Mouse (Mus musculus) thymus, postnatal 25 days (tissue): Measurements from ENCODE around the gene Crybg3.

ENCODE experiments used
- DNase-seq: peaks from one replicate; pipeline ENCODE4 v3.0.0; 2022

Gene Crybg3

GRCm38 (mm10) chr16:59529570-59529969 lies 71.2 kb downstream of the Crybg3 start:
- no peak for DNase-seq

GRCm38 (mm10) chr16:59526939-59527338 lies 73.8 kb downstream of the Crybg3 start:
- DNase-seq, result no peak

DNA sequence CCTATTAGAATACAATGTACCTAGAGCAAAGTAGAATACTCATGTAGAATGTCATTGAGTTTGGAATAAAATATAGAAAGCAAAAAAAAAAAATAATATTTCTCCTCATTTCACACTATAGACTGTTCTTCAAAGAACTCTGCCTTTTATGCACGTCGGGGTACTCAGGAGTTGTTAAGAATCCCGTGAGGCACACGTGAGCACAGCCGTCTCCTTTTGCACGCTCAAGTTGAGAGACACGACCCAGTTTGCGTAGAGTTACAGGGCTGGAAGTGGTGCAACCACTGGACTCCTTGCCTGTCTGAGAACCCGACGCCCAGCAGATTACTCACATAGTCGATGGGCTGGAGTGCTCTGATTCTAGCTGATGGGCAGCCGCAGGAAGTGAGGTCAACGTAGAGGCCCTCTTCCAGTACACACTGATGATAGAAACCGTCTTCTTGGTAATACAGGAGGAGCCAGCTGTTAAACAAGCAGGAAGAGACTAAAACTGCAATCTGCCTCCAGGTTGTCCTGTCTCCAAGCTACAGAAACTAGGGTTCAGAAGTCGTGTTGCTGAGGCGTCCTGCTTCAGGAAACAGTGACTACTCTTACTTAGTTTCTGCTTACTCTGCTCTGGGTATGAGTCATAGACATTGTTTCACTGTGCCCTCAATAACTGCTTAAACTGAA lies 78.9 kb downstream of the Crybg3 start:
- no peak for DNase-seq

- DNase-seq, result peak; percentile 37
Measured at GRCm38 (mm10) chr16:59517447-59518219, 83.1 kb downstream of the Crybg3 start.

- DNase-seq, result no peak
Measured at GRCm38 (mm10) chr16:59516965-59517364, 83.8 kb downstream of the Crybg3 start.

DNA sequence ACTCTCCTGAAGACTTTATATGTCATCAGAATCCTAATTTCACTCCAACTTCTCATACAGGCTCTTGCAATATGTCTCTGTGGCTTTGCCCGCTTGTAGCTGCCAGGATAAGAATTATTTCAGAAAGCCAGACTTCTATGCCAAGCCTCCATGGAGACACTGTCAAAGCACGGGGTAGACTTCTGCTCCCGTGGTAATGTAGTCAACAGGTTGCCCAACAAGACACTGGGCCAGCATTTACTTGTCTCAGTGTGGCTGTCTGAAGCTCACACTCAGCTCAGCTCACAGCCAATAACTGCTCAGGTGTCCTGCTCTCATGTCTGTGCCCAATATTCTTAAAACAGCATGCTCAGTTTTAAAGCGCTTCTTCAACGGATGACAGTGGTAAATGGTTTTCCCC lies 85.6 kb downstream of the Crybg3 start:
- DNase-seq, result no peak

- no peak for DNase-seq
Measured at GRCm38 (mm10) chr16:59509830-59510229, 90.9 kb downstream of the Crybg3 start.

DNA sequence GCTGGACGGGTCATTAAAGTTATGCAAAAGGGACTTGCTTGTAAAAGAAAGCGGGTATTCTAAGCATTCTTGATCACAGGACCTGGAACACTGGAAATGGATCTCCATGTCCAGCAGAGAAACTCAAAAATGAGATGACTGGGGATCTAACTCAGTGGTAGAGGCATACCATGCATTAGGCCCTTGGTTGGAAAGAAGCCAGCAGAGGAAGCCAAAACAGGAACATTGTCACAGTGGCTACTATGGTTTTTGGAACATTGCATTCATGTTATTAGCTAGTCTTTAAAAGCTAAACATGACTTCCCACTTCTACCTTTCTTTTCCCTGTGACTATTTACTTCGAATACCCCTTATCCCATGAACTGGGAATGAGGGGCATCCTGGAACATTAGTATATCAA lies 101.6 kb downstream of the Crybg3 start:
- no peak for DNase-seq

GRCm38 (mm10) chr16:59497947-59498346 lies 102.8 kb downstream of the Crybg3 start:
- DNase-seq, result no peak

DNA sequence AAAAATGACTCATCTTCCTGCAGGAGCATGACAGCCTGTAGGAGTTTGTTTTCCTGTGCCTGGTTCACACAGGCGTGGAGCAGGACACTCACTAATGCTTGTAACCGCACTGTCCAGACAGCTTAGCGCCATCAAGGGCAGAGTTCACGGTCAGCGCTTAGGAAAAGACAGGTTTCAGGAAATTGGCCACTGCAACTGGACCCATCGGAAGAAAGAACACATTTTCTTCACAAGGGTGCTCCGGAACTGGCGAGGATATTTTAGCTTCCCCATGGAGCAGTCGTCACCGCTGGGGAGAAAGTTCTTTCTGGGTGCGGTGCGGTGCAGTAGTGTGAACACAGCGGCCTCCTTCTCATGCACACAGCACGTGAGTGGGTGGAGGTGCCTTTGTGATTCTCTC lies 107.6 kb downstream of the Crybg3 start:
- no peak for DNase-seq

- DNase-seq, result no peak
Measured at GRCm38 (mm10) chr16:59487975-59488548, 112.7 kb downstream of the Crybg3 start.

GRCm38 (mm10) chr16:59487239-59487638 lies 113.5 kb downstream of the Crybg3 start:
- no peak for DNase-seq

- DNase-seq, result no peak
Measured at GRCm38 (mm10) chr16:59477955-59478354, 122.8 kb downstream of the Crybg3 start.

- peak; percentile 55 for DNase-seq
Measured at GRCm38 (mm10) chr16:59474788-59475187, 126.0 kb downstream of the Crybg3 start.

DNA sequence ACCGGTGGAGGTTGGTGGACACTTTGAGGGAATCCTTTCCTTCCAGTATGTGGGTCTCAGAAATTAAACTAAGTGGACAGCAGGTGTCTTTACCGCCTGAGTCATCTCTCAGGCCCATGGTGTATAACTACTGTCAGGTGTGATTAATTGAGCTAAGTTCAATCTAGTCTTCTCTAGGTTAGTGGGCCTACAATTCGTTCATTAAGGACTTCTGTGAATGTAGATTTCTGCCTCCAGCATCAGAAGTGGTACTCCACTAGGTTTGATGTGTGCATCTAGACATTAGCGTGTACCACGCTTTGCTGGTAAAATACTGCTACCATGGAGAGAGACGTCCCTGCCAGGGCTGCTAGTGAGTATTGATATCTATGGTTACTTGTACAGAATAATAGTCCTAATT lies 128.2 kb downstream of the Crybg3 start:
- no peak for DNase-seq

DNA sequence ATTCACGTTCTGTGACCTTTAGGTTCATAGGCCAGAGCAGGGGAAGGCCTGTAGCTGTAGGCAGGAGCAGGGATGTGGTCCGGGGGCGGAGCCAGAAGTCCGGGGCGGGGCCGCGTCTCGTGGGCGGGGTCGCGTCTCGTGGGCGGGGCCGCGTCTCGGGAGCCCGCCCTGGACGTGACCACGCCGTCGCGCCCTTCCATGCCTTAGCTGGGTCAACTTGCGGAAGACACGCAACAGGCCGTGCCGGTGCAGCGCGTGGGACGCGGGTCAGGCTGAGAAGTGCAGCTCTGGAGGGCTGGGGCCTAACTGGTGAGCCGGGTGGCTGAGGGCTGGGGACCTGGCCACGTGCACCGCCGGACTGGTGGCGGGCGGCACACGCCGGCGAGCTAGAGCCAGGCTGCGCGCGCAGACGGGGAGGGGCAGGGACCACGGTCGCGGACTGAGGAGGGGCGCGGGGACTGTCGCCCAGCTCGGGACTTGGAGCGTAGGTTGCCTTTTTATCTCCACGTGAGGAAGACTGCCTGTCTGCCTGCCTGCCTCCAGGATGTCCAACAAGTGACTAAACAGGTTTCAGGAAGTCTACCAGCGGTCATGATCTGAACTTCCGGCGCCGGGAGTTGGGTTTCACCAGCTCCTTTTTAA lies 129.0 kb downstream of the Crybg3 start, which contains the start of gene Riox2:
TSS of gene Riox2 (plus strand) at position 139 of the 642 bp plus-strand sequence.
- peak; percentile 89 for DNase-seq

DNA sequence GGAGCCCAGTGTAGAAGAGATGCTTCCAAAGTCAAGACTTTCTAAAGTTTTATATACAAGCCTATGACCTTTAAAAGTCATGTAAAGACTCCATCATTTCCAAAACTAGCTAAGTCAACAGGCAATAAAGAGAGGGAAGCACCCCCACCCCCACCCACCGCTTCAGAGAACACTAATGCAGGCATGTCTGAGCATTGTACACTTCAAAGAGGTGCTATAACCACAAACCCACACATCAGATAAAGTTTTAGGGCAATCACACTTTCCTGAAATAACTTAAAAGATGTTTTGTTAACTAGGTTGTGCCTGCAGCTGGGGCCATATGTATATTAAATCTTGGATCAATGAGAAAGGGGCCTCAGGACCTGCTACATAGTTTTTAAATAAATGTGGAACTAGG lies 130.9 kb downstream of the Crybg3 start:
- DNase-seq, result no peak

GRCm38 (mm10) chr16:59463973-59464372 lies 136.8 kb downstream of the Crybg3 start:
- DNase-seq, result no peak

DNA sequence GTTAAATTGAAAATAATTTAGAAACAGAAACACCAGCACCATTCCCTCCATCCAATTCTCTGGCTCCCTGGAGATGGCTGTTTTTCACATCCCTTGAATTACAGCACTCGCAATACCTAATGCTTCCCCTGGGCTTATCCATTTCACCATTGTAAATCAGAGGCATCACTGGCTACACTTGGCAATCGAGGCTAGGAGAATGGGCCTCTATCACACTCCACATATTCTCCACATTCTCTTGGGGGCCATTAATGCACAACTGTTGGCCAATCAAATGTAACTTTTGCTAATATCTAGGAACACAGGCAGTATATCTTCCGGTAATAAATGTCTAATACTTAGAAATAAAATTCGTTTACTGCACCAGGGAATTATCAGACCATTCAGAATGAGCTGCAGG lies 137.2 kb downstream of the Crybg3 start:
- no peak for DNase-seq

DNA sequence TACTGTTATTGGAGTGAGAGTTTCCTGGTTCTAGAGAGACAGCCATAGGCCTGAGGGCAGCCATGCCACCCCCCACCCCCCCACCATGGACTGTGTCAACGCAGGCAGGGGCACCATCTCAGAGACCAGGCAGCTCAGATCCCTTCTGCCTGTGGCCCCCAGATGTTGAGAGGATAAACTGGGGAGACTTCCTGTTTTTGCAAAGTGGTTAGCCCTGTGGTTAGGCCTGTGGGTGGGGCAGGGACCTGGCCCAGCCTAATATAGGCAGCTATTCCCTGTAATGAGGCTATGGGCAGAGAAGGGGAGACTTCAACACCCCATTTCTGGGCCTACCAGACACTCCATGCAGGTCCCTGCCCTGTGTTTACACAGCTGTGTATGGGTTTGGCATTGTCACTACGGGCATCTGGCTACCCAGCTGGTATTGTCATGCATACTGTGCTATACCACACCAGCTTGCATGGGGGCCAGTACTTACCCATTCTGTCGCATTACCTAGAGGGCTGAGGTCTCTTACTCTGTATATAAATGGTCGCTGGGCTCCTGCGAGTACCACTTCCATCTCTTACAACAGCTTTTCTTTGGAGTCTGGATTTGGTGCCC lies 141.4 kb downstream of the Crybg3 start:
- peak; percentile 58 for DNase-seq

- DNase-seq, result no peak
Measured at GRCm38 (mm10) chr16:59451813-59452212, 149.0 kb downstream of the Crybg3 start.

GRCm38 (mm10) chr16:59449092-59449491 lies 151.7 kb downstream of the Crybg3 start:
- no peak for DNase-seq

DNA sequence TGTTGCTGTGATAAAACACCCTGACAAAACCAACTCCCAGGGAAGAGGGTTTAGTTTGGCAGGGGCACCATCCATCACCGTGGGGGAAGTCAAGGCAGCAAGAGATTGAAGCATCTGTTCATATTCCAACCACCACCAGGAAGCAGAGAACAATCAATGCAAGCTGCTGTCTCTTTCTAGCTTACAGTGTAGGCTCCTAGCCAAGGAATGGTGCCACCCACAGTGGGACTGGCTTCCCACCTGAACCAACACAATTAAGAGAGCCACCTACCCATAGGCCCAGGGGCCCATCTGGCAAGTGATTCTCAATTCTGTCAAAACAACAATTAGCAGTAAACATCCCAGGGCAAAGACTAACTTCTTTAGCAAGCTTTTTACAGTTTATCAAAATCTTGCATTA lies 152.6 kb downstream of the Crybg3 start:
- DNase-seq, result no peak
